Mouse (Mus musculus): ENCODE measurements at regions not wholly inside any gene's neighbourhood (a gene's known extent, or its start where the extent isn't known, plus 50 kb on each side); places are given as distances from the start of the nearest gene placed in this dataset.

DNA sequence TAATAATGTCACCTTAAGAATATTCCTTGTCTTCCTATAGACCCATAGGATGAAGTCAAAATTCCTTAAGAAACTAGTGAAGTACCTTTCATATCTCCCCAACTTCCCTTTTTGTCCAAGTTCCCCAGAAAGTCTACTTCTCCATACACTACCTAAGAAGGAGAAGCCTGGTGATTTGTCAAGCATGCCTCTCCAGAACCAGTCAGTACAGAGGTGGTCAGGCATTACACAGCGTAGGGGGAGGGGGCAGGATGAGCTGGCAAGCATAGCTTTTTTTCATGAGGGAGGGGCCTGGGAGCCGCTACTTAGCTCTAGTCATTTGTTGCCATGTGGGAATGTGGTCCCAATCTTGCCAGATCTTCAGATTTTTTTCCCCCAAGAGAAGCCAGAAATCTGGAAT is 54.0 kb upstream of the Satb2 start:
- no peak for DNase-seq (ENCODE audit: low read depth, low spot score)

DNA sequence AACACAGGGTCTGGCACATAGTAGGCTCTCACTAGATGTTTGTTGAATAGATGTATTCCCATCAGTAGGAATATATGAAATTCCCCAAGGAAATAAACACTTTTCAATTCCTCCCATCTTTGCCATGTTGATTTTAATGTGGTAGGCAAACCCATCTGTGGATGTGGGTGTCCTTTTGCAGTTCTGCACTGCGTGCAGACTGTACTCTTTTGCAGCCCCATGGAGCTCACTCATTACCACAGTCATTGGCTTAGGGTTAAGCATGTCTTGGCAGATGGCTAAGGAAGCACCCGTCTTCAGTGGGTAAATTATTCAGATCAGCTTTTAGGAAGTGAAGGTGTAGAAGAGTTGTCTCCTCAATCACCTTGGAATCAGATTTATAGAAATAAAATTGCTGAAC is 54.8 kb upstream of the Satb2 start:
- DNase-seq (ENCODE audit: low read depth, low spot score) = no peak

DNA sequence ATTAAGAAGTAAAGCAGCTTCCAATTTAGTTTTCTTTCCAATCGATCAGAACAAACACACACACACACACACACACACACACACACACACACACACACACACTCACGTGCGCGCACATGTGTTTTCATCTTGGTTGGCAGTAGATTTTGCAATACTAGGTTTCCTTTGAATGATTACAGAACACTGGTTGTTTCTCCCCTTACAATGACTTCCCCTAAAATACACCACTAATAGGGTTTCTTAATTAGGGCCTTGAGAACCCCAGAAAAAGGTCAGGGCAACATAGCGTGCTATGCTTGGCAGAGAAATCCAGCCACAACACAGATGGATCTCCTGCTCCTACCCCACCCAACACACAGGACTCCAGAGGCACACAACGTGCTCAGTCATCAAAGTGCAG is 56.0 kb upstream of the Satb2 start:
- DNase-seq (ENCODE audit: low read depth, low spot score) = no peak

DNA sequence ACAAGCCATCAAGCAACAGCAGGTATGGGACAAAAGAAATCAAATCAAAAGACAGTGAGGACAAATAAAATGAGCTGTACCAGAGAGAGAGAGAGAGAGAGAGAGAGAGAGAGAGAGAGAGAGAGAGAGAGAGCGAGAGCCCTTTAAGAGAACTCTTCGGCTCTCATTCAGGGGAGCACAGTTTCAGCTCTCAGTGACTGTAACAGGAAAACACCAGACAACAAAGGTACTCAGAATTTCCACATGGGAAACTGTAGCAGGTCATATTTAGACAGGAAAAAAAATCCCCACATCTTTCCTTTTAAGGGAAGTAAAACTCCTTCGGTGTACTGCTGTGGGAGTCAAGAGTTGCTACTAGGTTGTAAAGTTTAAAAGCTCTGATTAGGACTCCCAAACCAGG is 57.9 kb upstream of the Satb2 start:
- no peak for DNase-seq (ENCODE audit: low read depth, low spot score)

DNA sequence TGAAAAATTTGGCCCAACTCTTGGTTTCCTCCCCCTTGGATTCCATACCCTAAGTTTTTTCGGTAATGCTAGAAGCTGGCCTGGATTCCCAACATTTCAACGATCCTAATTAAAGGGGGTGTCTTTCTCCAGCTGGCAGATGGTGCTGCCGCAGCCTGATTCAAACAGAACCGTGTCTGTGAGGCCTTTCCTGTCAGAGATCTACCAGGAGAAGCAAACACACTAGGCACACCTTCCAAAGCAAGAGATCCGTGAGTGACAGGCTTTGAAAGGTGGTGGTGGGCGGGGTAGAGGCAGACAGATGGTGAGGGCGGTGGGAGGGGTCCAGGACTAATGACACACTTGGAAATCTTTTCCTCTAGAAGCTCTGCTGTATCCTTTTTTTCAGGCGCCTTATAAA is 61.8 kb upstream of the Satb2 start:
- DNase-seq (ENCODE audit: low read depth, low spot score) = no peak

DNA sequence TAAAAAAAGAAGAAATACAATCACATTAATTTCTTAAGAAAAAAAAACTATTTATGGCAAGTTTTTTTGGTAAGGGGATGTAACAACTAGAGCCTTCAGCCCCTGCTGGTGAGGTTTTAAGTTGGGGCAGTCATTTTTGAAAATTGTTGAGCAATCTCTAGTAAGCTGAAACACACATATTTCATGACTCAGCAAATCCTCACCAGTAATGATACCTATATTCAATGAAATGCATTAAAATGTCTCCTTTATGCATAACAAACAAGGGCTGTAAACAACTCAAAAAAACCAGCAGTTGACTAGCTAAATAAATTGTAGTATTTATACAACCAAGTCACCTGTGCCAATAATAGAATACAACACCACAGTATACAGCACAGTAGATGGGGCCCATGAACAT is 63.1 kb upstream of the Satb2 start:
- DNase-seq (ENCODE audit: low read depth, low spot score) = no peak

DNA sequence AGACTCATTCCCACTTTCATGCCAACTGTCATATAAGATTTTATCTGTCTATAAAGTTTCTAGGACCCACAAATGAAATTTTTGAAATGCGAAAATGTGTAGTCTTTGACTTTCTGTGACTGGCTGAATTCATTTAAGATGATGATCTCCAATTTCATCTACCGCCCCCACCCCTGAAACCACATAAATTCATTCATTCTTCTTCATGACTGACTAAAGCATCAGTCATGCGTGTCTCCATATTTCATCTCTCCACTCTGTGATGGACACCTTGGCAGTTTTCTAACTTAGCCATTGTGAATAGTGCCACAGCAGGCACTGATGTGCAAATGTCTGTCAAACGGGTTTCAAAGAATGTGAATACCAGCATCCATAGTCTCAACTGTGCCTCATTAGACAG is 75.4 kb upstream of the Satb2 start:
- no peak for DNase-seq (ENCODE audit: low read depth, low spot score)

DNA sequence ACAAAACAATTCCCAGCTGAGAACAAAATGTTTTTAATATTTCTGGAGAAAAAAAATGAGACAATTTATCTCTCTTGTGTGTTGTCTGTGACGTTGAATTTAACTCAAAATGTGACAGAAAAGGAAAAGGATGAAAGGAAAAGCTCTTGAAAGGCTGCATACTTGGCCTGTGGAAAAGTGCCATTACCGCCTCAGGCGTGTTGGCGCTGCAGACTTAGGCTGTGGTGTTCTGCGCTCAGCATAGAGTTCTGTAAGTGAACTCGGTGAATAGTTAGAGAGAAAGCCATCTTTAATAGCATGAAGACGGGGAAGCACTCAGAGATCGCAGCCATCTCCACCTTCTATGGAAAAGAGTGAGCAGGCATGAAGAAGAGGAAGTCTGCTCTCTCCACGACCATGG is 77.5 kb upstream of the Satb2 start:
- no peak for DNase-seq (ENCODE audit: low read depth, low spot score)

DNA sequence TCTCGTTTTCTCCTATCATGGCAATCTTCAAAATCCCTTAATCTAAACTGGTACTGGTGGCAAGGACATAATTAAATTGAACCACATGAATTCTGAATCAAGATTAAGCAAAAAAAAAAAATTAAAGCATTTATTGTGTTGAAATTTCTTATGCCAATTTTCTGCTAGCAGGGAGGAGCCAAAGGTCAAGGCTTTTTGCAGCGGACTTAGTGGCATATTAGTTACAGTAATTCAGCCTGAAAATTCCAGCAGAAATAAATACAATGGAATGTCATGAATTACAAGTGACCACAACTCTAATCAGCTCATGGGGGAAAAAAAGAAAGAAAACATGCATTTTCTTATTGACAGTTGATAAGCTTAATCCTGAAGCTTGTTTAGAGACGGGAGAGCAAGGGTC is 80.8 kb upstream of the Satb2 start:
- no peak for DNase-seq (ENCODE audit: low read depth, low spot score)

DNA sequence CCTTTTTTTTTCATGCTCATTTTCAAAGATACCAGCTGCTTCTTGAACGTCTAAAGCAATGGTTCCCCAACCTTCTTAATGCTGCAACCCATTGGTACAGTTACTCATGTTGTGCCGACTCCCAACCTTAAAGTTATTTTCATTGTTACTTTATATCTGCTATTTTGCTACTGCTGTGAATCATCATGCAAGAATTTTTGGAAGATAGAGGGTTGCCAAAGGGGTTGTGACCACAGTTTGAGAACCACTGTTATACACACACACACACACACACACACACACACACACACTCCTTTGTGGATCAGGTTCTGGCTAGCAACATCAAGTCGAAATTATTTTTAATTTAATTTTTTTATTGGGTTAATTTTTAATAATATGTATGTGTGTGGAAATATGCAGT is 96.8 kb upstream of the Satb2 start:
- DNase-seq (ENCODE audit: low read depth, low spot score) = no peak

DNA sequence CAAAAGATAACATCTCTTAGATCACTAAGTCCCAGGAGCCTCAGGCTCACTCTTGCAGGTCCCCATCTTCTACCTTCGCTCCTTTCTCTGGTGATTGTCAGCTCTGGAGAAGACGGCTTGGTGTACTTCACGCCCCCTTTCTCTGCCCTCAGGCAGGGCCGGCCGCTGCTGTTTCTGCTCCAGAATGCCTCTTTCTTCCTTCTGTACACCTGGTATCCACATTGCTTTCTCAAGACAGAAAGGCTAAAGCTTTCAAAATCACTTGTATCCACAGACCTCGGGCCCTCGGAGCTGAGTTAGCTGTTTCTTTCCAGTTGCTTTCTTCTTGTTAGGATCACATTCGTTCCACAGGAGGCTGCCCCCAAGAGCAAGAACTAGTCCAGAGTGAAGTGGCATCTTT is 98.2 kb upstream of the Satb2 start:
- DNase-seq (ENCODE audit: low read depth, low spot score) = no peak

DNA sequence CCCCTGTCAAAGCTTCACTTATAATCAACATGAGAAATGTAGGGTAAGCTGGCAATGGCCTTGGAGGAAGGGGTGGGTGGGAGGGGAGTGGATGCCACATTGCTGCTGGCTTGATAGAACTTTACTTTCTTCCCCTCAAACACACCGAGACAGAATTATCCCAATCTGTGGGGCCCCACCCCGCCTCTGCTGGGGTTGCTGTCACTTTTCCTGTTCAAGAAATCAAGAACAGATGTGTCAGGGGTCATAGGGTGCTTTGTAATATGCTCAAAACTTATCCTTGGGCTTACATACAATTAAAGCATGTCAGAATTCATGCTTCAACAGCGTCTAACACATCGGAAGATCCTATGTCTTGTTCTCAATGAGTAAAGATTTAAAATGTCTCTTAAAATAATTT is 101.9 kb upstream of the Satb2 start:
- DNase-seq (ENCODE audit: low read depth, low spot score) = no peak

DNA sequence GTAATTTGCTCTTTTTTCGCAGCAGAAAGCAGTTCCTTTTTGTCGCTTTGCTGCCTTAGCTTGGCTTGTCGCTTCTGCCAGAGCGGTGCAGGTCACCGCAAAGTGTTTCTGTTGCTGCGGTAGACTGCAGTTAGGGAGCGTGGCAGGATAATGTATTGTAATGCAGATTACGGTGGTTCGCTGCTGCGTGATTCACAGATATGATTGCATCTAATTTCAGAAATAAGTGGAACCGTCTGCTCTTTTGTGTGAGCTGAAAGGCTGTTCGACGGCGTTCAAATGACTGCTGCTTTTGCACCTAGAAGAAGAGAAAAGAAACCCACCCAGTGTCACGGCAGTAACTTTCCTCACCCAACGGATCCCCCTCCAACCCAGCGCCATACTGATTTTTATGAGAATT is 104.7 kb upstream of the Satb2 start:
- no peak for DNase-seq (ENCODE audit: low read depth, low spot score)

DNA sequence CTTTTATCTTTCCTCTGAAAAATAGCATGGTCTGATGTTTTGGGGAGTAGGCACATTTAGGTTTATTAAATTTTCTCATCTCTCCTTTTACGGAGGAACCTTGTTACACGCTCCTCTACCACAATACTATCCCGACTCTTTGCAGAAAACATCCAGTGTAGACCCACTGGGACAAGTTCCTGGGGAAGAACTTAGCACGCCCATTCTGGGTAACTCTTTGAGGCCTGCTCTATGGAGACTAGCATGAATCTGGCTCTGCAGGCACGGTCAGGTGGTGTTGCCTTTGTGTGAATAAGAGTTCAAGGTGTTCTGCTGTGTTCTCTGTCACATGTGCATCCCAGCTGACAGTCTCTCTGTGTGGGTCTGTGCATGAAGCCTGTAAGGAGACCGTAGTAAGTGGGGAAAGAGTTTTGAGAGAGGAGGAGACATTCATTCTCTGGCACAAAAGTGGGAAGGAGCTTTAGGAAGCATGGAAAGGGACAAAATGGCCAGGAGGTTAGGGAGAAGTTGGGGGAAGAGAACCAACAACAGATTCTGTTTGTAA is 105.2 kb upstream of the Satb2 start:
- no peak for DNase-seq (ENCODE audit: low read depth, low spot score)

DNA sequence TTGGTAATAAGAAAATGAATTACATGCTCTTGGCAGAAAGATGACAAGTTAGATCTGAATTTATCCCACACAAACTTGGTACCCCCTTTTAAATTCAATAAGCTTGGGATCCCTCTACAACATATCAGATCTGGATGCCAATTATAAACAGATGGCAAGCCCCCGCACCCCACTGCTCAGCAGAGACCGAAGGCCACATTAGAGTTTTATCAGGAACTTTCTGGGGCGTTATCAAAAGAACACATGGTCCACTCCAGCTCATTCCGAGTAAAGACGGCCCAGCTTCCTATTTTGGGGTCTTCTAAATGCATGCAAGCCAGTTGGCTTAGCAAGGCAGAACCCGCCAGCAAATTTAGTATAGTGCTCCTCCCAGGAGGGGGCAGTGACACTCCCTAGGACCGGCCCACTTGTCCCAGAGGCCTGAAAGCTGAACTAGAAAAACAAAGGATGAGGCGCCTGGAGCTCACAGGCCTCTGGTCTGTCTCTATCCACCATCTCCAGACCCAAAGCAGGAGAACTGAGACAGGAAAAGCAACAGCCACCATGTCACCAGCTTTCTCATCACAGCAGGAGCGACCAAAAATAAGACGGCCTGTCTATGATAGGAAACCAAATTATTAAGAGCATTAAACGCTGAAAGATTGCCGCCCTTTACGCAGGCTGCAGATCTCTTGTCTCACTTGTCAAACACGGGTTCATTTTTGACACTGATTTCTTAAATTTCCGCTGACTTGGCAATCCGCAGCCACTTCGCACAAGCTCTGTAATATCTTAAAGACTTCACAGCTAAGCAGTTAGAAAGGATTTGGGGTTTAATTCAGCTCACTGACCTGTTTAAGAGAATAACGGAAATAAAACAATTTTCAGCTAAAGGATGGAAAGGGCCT is 117.2 kb upstream of the Satb2 start:
- no peak for DNase-seq (ENCODE audit: low read depth, low spot score)

DNA sequence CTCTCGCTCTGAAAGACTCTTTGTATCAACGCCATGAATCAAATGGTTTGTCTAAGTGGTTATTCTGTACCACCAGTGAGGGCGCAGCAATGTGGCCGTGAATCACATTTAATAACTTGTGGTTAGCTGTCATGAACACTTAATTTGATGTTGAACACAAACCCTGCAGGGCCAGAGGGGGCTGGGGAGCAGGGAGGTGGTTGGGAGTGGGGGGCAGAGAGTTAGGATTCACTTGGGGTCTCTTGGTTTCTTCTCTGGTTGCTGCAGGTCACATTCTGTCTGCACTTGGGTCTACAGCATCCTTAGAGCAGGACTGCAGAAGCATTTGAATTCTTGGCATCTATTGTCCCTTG is 117.8 kb upstream of the Satb2 start:
- no peak for DNase-seq (ENCODE audit: low read depth, low spot score)

DNA sequence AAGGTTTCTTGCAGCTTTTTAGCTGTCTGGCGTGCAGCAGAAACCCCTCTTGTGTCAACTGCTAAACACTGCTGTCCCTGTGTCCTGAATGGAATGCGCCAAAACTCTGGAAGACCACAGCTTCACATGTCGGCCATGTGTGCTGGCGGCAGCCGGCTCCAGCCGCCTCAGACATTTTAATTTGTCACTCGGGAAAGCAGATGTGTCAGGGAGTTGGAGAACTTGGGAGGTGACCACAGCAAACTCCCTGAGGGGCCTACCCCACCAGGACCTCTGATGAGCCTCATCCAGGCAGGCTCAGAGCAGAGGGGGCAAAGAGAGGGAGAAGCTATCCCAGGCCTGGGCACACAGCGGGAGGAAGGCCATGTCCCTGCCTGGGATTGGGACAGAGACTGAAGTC is 118.3 kb upstream of the Satb2 start:
- DNase-seq (ENCODE audit: low read depth, low spot score) = no peak

DNA sequence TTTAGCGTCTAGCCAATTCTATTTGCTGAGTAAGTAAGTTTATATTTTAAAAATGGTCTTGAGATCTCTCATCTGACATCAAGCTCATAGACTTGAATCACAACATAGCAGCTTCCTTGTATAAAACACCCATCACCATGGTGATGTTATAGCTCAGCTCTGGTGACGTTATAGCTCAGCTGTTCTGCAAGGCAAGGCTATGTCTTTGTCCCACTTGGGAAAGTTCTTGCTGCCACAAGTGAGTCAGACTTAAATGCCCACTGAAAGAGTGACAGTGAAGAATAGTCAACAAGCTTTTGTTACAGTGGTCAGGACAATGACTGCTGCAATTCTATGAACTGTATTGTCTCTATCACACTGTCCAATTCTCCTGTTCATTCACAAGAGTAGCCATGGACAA is 122.2 kb upstream of the Satb2 start:
- no peak for DNase-seq (ENCODE audit: low read depth, low spot score)

DNA sequence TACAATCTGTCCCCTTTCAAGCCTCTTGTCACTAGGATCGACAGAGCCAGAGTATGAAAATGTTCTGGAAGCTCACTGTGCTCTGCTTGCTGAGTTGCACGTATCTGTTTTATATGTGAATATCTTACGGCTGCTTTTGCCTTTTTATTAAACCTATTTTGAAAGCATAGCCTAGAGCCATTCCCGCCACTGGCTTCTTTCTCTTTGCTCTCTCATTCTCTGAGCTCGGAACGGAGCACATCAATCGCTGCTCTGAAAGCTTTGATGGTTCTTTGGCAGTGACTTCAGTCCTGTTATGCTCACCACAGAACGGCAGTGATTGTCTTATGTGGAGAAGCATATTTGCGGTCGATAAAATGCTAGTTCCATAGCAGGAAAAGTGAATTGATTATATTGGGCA is 128.9 kb upstream of the Satb2 start:
- no peak for DNase-seq (ENCODE audit: low read depth, low spot score)

DNA sequence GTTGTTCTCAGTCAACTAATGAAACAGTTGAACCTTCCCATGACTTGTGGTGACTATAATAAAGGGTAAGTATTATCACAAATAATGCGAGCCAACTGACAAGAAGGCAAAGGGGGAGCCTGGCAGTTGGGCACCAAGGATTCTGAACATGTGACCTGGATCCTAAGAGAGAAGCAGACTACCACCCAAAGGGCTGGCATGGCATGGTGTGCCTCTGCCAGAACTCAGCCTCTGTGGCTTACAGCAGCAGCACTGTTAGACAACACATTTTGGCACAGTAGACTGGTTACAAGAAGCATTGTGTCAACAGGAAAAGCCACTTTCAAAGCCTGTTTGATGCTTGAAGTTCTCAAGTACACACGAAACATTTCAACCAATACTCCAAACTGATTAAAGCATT is 142.2 kb upstream of the Satb2 start:
- no peak for DNase-seq (ENCODE audit: low read depth, low spot score)

DNA sequence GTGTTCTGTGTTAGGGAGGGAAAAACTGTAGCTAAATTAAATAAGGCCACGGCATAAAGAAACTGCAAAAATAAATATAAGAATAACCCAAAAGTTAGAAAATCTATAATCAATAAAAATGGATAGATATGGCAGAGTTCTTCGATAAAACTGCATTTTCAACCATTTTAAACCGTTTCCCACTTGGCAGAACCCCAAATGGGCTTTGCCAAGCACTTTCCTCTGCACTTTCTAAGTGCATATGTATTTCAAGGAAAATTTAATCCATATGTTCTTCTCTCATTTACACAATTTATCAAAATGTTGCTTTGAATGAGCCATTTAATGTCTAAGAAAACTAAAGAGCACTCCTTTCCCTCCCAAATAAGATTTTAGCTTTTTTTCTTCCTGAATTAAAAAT is 165.7 kb upstream of the Satb2 start:
- DNase-seq (ENCODE audit: low read depth, low spot score) = no peak

DNA sequence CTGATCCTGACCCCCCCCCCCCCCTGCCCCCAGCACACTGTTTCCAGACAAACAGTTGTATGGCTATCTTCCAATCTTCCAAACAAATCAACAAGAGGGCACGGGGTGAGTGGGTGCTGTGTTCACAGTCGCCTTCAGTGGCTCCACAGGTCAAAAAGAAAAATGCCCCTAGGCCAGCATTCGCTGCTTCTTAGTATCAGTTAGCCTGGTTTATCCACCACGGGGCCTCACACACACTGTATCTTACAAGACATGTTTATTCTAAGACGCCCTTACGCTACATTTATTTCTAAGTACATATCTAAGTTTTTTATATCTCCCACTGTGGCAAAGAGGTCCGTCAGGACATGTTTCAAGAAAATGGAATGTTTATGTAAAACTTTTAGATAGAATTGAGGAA is 177.4 kb upstream of the Satb2 start:
- no peak for DNase-seq (ENCODE audit: low read depth, low spot score)

DNA sequence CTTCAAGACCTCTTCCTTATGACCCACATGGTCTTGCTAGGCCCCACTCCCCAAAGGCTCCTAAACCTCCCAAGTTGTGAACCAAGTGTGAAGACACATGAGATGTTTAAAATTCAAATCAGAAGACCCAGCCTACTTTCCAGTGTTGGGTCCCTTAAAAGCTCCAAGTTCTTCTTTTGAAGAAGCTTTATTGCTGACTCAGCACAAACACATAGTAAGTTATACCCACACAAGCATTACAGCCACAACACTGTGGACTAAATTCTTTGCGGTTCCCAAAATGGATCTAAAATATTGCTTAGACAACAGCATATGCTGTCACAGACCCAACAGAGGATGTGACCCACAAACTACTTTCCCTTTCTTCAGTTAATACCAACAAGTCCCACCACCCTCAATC is 186.0 kb upstream of the Satb2 start:
- no peak for DNase-seq (ENCODE audit: low read depth, low spot score)
